Mouse (Mus musculus): ENCODE results near the gene Shroom3. TPM values are rescaled to one million over a fixed set of nuclear protein-coding genes. Genes with fewer than 3 reads are reported as not detected.

Gene Shroom3
- 0.41 and 0.93 TPM in 2 replicates for polyA plus RNA-seq (2021; fragmentation: Nextera tagmentation)
- long read RNA-seq, experiment 1, partial matches to known transcripts, result 1 of 1 reads
- long read RNA-seq, experiment 1, other reads (novel, unspliced or antisense), result 0 of 1 reads
- long read RNA-seq, experiment 2, full-length matches to known transcripts, result 1 of 7 reads
- long read RNA-seq, experiment 2, partial matches to known transcripts, result 4 of 7 reads
- long read RNA-seq, experiment 2, other reads (novel, unspliced or antisense), result 2 of 7 reads

GRCm38 (mm10) chr5:92683351-92683807 lies at the start of gene Shroom3:
Shroom3 (plus strand) TSS chr5:92683435.

GRCm38 (mm10) chr5:92674859-92675573 lies 8.2 kb upstream of the Shroom3 start, which contains the start of gene Ccdc158:
Ccdc158 (minus strand) TSS chr5:92675271.

Small RNAs within 50 kb of the gene (microRNA-seq; reads per million reads assigned to microRNA genes)
- not detected for gene Mir1961

Other genes with a start within 250 kb of the Shroom3 start
- 17.9 and 19.1 TPM in 2 replicates for gene Nup54, start 248.2 kb upstream of the Shroom3 start, polyA plus RNA-seq (2021; fragmentation: Nextera tagmentation)
- gene Scarb2, start 176.6 kb upstream of the Shroom3 start, polyA plus RNA-seq (2021; fragmentation: Nextera tagmentation), result 14.3 and 16.4 TPM in 2 replicates
- gene Fam47e, start 128.4 kb upstream of the Shroom3 start, polyA plus RNA-seq (2021; fragmentation: Nextera tagmentation), result 0.75 and 4.6 TPM in 2 replicates
- gene Stbd1, start 80.4 kb upstream of the Shroom3 start, polyA plus RNA-seq (2021; fragmentation: Nextera tagmentation), result 1.5 and 1.9 TPM in 2 replicates
- 0.06 and 0.09 TPM in 2 replicates for gene Ccdc158, start 8.2 kb upstream of the Shroom3 start, polyA plus RNA-seq (2021; fragmentation: Nextera tagmentation)

All from layer of hippocampus, adult 6 months (tissue).